Mouse (Mus musculus) spleen, adult 2 months (tissue): Measurements from ENCODE around the gene Tmem25. TPM values are rescaled to one million over a fixed set of nuclear protein-coding genes. Genes with fewer than 3 reads are reported as not detected.

ENCODE experiments used
- DNase-seq, 2 experiments: peaks; one replicate each; pipeline versions ENCODE4 v3.0.0 to v3.0.0-alpha.2; 2012 to 2021; ENCODE audit warnings: low spot score in 2 of 2, low read depth in 1 of 2
- H3K27ac ChIP-seq: fragments of 200-500 bp; 2 replicates; pipeline ENCODE4 v1.5.1; 2012; ENCODE audit warnings: low read length, inconsistent platforms; ENCODE audit not compliant: insufficient read depth
- H3K27me3 ChIP-seq: fragments of 200-500 bp; 2 replicates; pipeline ENCODE4 v1.6.1; 2012; ENCODE audit warnings: mild to moderate bottlenecking, moderate library complexity, low read length, inconsistent platforms; ENCODE audit not compliant: control insufficient read depth, insufficient read depth
- H3K36me3 ChIP-seq: fragments of 200-500 bp; 2 replicates; pipeline ENCODE4 v1.6.1; 2012; ENCODE audit warnings: mild to moderate bottlenecking, low read length, inconsistent platforms; ENCODE audit not compliant: control insufficient read depth, insufficient read depth
- H3K4me1 ChIP-seq: fragments of 200-500 bp; 2 replicates; pipeline ENCODE4 v1.6.1; 2011; ENCODE audit warnings: inconsistent platforms; ENCODE audit not compliant: control insufficient read depth, insufficient read depth, insufficient read length
- H3K4me3 ChIP-seq: fragments of 200-500 bp; 2 replicates; pipeline ENCODE4 v1.5.1; 2011; ENCODE audit warnings: mild to moderate bottlenecking, inconsistent platforms; ENCODE audit not compliant: insufficient read depth, insufficient read length; ENCODE audit errors: extremely low read depth
- CTCF ChIP-seq: fragments of 200-500 bp; IDR thresholded peaks from 2 replicates; pipeline ENCODE4 v1.5.1; 2011; ENCODE audit warnings: mild to moderate bottlenecking, inconsistent platforms; ENCODE audit not compliant: insufficient read depth, insufficient read length, insufficient replicate concordance; ENCODE audit errors: extremely low read depth
- POLR2A ChIP-seq: fragments of 200-500 bp; IDR thresholded peaks from 2 replicates; pipeline ENCODE4 v1.6.1; 2011; ENCODE audit warnings: low read depth, low read length, inconsistent platforms
- WGBS: fragments of 180-500 bp; shearing (Covaris S2); methylation state at CpG from one replicate; pipeline ENCODE4 v1.1.7; 2018; 5-methylcytosine and 5-hydroxymethylcytosine counted together
- polyA plus RNA-seq: library from polyadenylated mRNA; depleted of rRNA; stranded (reverse); fragments of >200 nt; gene quantifications from 2 replicates; pipeline ENCODE4 v1.2.3, GENCODE M21; 2012; rRNA removed

The Tmem25 gene
- polyA plus RNA-seq, 1 experiment, result 0.74 TPM

DNA sequence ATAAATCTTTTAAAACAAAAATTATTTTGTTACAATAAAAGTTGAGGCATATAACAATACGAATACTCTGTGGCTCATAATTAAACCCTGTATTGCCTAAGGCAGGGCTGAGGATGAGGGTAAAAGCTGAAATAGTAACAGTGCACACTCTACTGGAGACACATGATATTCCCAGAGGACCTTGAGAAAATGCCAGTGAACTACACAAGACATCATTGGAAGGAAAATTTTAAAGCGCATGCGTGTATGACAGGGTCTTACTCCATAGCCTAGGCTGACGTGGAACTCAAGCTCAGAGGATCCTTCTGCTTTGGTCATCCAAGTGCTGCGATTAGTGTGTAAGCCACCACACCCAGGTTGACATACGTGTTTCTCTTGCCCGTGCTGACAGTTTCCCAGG is 50.6 kb downstream of the Tmem25 start:
- TF ChIP-seq CTCF (no peak), POLR2A (no peak)
- Histone ChIP-seq H3K4me3 (no peak overlapping the region), H3K4me1 (no peaks in the 10 kb centered on the region), H3K27ac (no peak overlapping the region), H3K27me3 (no peaks in the 10 kb centered on the region), H3K36me3 (peaks cover 51% of the 10 kb centered on the region)
- 96% methylated on average over 7 of the region's 7 CpGs for WGBS
- DNase-seq, result no peak

DNA sequence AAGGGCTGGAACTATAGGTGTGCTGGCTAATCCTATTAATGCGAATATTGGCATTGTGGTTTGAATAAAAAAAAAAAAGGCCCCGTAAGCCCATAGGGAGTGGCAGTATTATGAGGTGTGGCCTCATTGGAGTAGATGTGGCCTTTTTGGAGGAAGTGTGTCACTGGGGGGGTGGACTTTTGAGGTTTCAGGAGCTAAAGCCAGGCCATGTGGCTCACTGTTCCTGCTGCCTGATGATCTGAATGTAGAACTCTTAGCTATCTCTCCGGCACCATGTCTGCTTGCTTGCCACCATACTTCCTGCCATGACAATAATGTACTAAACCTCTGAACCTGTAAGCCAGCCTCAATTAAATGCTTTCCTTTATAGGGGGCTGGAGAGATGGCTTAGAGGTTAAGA is 51.8 kb downstream of the Tmem25 start:
- Histone ChIP-seq H3K4me3 (no peak overlapping the region), H3K27ac (no peak overlapping the region), H3K27me3 (no peaks in the 10 kb centered on the region), H3K4me1 (no peaks in the 10 kb centered on the region), H3K36me3 (peaks cover 47% of the 10 kb centered on the region)
- no peak for DNase-seq
- TF ChIP-seq CTCF (no peak), POLR2A (no peak)
- WGBS, result 87% methylated on average over 3 of the region's 3 CpGs

GRCm38 (mm10) chr9:44746666-44747065 is 52.4 kb downstream of the Tmem25 start:
- TF ChIP-seq POLR2A, result no peak
- no peak for TF ChIP-seq CTCF
- 74% methylated on average over 3 of the region's 3 CpGs for WGBS
- Histone ChIP-seq H3K27me3 (no peaks in the 10 kb centered on the region), H3K36me3 (peaks cover 45% of the 10 kb centered on the region), H3K27ac (no peak overlapping the region), H3K4me1 (no peaks in the 10 kb centered on the region), H3K4me3 (no peak overlapping the region)
- DNase-seq, result no peak

- no peaks in the 10 kb centered on the region for H3K27me3 ChIP-seq
- no peak for DNase-seq
- TF ChIP-seq POLR2A, result no peak
- no peak for TF ChIP-seq CTCF
- H3K4me3 ChIP-seq, result no peak overlapping the region
- peaks cover 42% of the 10 kb centered on the region for H3K36me3 ChIP-seq
- no peaks in the 10 kb centered on the region for H3K4me1 ChIP-seq
- 94% methylated on average over 7 of the region's 7 CpGs for WGBS
- H3K27ac ChIP-seq, result no peak overlapping the region
Observed at GRCm38 (mm10) chr9:44745371-44745770, 53.7 kb downstream of the Tmem25 start.

Other genes with a start within 250 kb of the Tmem25 start
- 133 and 154 TPM in 2 replicates for gene Cxcr5, start 237.4 kb downstream of the Tmem25 start, polyA plus RNA-seq
- gene Ddx6, start 194.4 kb downstream of the Tmem25 start, polyA plus RNA-seq, result 15.3 and 17.3 TPM in 2 replicates
- gene Treh, start 126.1 kb downstream of the Tmem25 start, polyA plus RNA-seq, result not detected in 2 replicates
- 12.3 and 16.0 TPM in 2 replicates for gene Phldb1, start 64.1 kb downstream of the Tmem25 start, polyA plus RNA-seq
- gene Arcn1, start 31.5 kb downstream of the Tmem25 start, polyA plus RNA-seq, result 18.1 and 18.7 TPM in 2 replicates
- gene Ift46, start 31.4 kb downstream of the Tmem25 start, polyA plus RNA-seq, result 14.6 and 22.1 TPM in 2 replicates
- gene Ttc36, start 3.8 kb upstream of the Tmem25 start, polyA plus RNA-seq, result 1.9 and 2.2 TPM in 2 replicates
- gene Kmt2a, start 82.0 kb upstream of the Tmem25 start, polyA plus RNA-seq, result 36.8 and 38.4 TPM in 2 replicates
- 65.8 and 79.4 TPM in 2 replicates for gene Atp5l, start 121.4 kb upstream of the Tmem25 start, polyA plus RNA-seq
- gene Ube4a, start 166.3 kb upstream of the Tmem25 start, polyA plus RNA-seq, result 6.5 and 9.5 TPM in 2 replicates
- gene Cd3g, start 181.1 kb upstream of the Tmem25 start, polyA plus RNA-seq, result 12.8 and 14.5 TPM in 2 replicates
- gene Cd3d, start 182.5 kb upstream of the Tmem25 start, polyA plus RNA-seq, result 19.6 and 24.0 TPM in 2 replicates
- gene Cd3e, start 210.3 kb upstream of the Tmem25 start, polyA plus RNA-seq, result 42.8 and 44.8 TPM in 2 replicates
- gene Mpzl2, start 240.5 kb upstream of the Tmem25 start, polyA plus RNA-seq, result 0.49 TPM in 2 replicates